Mouse (Mus musculus) brown adipose tissue, adult 24 weeks (tissue): Measurements from ENCODE around the gene Olfr1272. TPM values are rescaled to one million over a fixed set of nuclear protein-coding genes. Genes with fewer than 3 reads are reported as not detected.
"Not testable (repeated sequence)": the region's sequence is repeated elsewhere in the genome, so short reads cannot be mapped to it uniquely, and the experiment has no call there.

Source experiments
- H3K27ac ChIP-seq: fragments of 200-500 bp; replicated peaks from 2 replicates; pipeline ENCODE4 v1.5.1; 2012; ENCODE audit warnings: low read depth, mild to moderate bottlenecking, low read length
- H3K4me1 ChIP-seq: fragments of 200-500 bp; 2 replicates; pipeline ENCODE4 v1.6.1; 2012; ENCODE audit warnings: low read length, mixed read lengths; ENCODE audit not compliant: control insufficient read depth, insufficient read depth, insufficient read length
- H3K4me3 ChIP-seq: fragments of 200-500 bp; 2 replicates; pipeline ENCODE4 v1.5.1; 2012; ENCODE audit warnings: low read depth, mild to moderate bottlenecking, low read length, moderate library complexity; ENCODE audit not compliant: insufficient read depth
- polyA plus RNA-seq: library from polyadenylated mRNA; stranded (reverse); fragments of >200 nt; gene quantifications from 2 replicates; pipeline ENCODE4 v1.2.4, GENCODE M21; 2012; ENCODE audit not compliant: missing spikeins, insufficient read depth, insufficient read length

The Olfr1272 gene
- polyA plus RNA-seq = not detected in 2 replicates

DNA sequence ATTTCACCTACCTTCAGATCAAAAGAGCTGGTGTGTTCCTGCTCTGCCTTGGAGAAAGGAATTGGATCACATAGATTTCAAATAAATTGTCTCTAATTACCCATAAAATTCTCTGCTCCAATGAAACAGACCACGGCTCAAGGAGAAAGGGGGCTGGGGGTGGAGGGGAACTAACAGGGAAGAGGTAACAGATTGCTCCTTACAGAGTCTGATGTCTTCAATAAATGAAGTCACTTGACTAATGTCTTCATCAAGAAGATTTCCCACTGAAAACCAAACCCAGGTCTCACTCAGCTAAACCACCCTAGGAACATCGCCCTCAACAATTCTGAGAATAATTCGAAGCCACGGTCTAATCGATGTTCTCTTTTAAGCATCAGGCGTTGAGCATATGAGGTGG, at the start of gene Olfr1272:
Olfr1272 (minus strand) TSS at position 101 of the 400 bp plus-strand sequence.
- Histone ChIP-seq H3K27ac (no peak within 1 kb of the TSS), H3K4me3 (no peak within 1 kb of the TSS), H3K4me1 (no peaks in the 10 kb centered on the region)

GRCm38 (mm10) chr2:90321900-90322299, 29.3 kb upstream of the Olfr1272 start, which contains the start of gene Gm13769:
Gm13769 (plus strand) TSS chr2:90322200.
- H3K27ac ChIP-seq, H3K4me1 ChIP-seq, H3K4me3 ChIP-seq: not testable (repeated sequence)

- Histone ChIP-seq H3K4me1 (no peaks in the 10 kb centered on the region), H3K27ac (no peak within 1 kb of the TSS), H3K4me3 (no peak within 1 kb of the TSS)
Observed at GRCm38 (mm10) chr2:90270932-90271331, 21.7 kb downstream of the Olfr1272 start, which contains the start of gene Olfr1271. Olfr1271 (minus strand) TSS chr2:90271032.

DNA sequence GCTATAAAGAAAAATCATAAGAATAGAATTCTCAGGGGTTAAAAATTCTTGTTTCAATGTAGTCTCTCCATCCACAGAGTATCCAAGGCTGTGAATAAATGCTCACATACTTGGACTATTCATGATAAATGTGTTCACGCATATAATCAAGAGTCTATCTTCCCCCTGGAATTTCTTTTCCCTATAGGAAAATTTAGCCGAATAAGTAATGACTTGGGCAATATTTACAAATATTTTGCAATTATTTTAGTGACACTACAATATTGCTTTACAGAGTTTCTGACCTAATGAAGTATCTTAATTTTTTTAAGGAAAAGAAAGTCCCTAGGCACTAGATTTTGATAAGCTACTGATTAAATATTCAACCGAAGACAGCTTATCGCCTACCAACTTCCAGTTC, 35.1 kb downstream of the Olfr1272 start, which contains the start of gene Olfr142:
Olfr142 (minus strand) TSS at position 101 of the 400 bp plus-strand sequence.
- Histone ChIP-seq H3K27ac (no peak within 1 kb of the TSS), H3K4me3 (no peak within 1 kb of the TSS), H3K4me1 (no peaks in the 10 kb centered on the region)

Other genes starting within 250 kb of the Olfr1272 start
- gene Olfr140, start 229.2 kb downstream of the Olfr1272 start, polyA plus RNA-seq = not detected in 2 replicates
- not detected in 2 replicates for gene Olfr1269, start 171.4 kb downstream of the Olfr1272 start, polyA plus RNA-seq
- not detected in 2 replicates for gene Olfr32, start 150.5 kb downstream of the Olfr1272 start, polyA plus RNA-seq
- not detected in 2 replicates for gene Olfr1270, start 139.8 kb downstream of the Olfr1272 start, polyA plus RNA-seq
- gene Olfr1506, start 68.3 kb downstream of the Olfr1272 start, polyA plus RNA-seq = not detected in 2 replicates
- not detected in 2 replicates for gene Olfr142, start 35.2 kb downstream of the Olfr1272 start, polyA plus RNA-seq
- gene Olfr1271, start 21.8 kb downstream of the Olfr1272 start, polyA plus RNA-seq = not detected in 2 replicates
- gene Gm13769, start 29.4 kb upstream of the Olfr1272 start, polyA plus RNA-seq = not detected in 2 replicates
- not detected in 2 replicates for gene Olfr1274-ps, start 105.8 kb upstream of the Olfr1272 start, polyA plus RNA-seq